Mouse (Mus musculus): ENCODE results near the gene Jam2. TPM values are rescaled to one million over a fixed set of nuclear protein-coding genes. Genes with fewer than 3 reads are reported as not detected.

Gene Jam2
- polyA plus RNA-seq, 1 experiment = 37.2 TPM

DNA sequence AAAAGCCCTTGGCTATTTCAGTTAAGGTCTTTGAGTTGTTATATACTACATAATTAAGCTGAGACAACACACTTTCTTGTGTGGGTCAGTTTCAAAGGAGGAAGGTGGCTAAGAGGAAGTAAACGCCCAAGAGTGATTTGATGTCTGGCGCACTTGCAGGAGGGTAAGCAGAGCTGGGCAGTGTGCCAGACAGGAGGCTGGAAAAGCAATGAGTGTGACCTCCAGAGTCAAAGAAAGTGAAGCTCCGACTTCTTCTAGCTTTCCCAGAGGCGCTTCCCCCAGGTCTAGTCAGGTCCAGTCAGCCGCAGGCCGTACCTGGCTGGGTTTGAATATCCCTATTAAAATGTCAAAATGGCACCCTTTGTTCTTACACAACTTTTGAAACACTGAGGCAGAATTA is 28.3 kb downstream of the Jam2 start:
- Histone ChIP-seq H3K79me2 (ENCODE audit: control insufficient read depth, insufficient read depth) (peaks cover 11% of the 10 kb centered on the region), H3K4me3 (no peak overlapping the region), H3ac (ENCODE audit: control insufficient read depth, insufficient read length) (no peak overlapping the region), H3K36me3 (ENCODE audit: control insufficient read depth, insufficient read depth) (peaks cover 6% of the 10 kb centered on the region), H3K4me2 (ENCODE audit: low read depth) (no peak overlapping the region), H3K27me3 (ENCODE audit: control insufficient read depth, insufficient read depth, insufficient read length) (no peaks in the 10 kb centered on the region)
- TF ChIP-seq MYOG (IDR thresholded peaks at IDR 0.05; ENCODE audit: control insufficient read depth in 1 of 3, insufficient read depth in 1 of 3, insufficient read length in 2 of 3, low read depth in 2 of 3) (no peak), CEBPB (IDR thresholded peaks at IDR 0.05; ENCODE audit: insufficient read depth, poor library complexity, severe bottlenecking) (no peak), E2F4 (IDR thresholded peaks at IDR 0.05; ENCODE audit: insufficient read depth) (no peak), MYOD1 (IDR thresholded peaks at IDR 0.05; ENCODE audit: control insufficient read depth in 1 of 3, insufficient read length in 2 of 3, low read depth in 2 of 3) (no peak), MAX (IDR thresholded peaks at IDR 0.05; ENCODE audit: low read depth) (no peak), TCF3 (IDR thresholded peaks at IDR 0.05; ENCODE audit: insufficient read length, low read depth) (no peak), USF1 (IDR thresholded peaks at IDR 0.05; ENCODE audit: low read depth) (no peak), TCF12 (IDR thresholded peaks at IDR 0.05; ENCODE audit: insufficient read depth, poor library complexity, severe bottlenecking) (no peak), POLR2AphosphoS2 (IDR thresholded peaks at IDR 0.05; ENCODE audit: insufficient read length, low read depth) (no peak), POLR2A (IDR thresholded peaks at IDR 0.05; ENCODE audit: insufficient read length, low read depth) (no peak)

DNA sequence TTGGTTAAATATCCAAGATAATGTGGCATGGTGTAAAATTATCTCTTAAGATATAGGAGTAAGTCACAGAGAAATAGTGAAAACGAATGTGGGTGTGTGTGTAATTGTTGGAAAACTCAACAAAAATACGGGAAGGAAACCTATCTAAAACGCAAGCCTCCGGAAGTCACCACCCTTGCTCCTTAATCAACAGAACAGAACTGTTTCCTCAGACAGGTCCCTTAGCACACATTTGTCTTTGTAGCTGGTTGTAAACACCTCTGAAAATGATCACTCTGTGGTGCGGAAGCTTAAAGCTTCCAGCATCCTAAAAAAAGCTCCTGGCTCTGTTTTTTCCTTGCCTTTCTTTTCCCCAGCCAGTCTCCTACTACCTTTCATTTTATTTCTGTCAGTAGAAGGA is 30.9 kb downstream of the Jam2 start:
- TF ChIP-seq REST (IDR thresholded peaks at IDR 0.05; ENCODE audit: insufficient read depth, insufficient read length) (no peak), MAX (IDR thresholded peaks at IDR 0.05; ENCODE audit: low read depth) (no peak), SRF (IDR thresholded peaks at IDR 0.05; ENCODE audit: control insufficient read depth, insufficient read length, low read depth) (no peak), E2F4 (IDR thresholded peaks at IDR 0.05; ENCODE audit: insufficient read depth) (no peak), MYOG (IDR thresholded peaks at IDR 0.05; ENCODE audit: control insufficient read depth in 1 of 3, insufficient read depth in 1 of 3, insufficient read length in 2 of 3, low read depth in 2 of 3) (no peak), POLR2AphosphoS2 (IDR thresholded peaks at IDR 0.05; ENCODE audit: insufficient read length, low read depth) (no peak), USF1 (IDR thresholded peaks at IDR 0.05; ENCODE audit: low read depth) (no peak), TCF3 (IDR thresholded peaks at IDR 0.05; ENCODE audit: insufficient read length, low read depth) (no peak), CEBPB (IDR thresholded peaks at IDR 0.05; ENCODE audit: insufficient read depth, poor library complexity, severe bottlenecking) (no peak), MYOD1 (IDR thresholded peaks at IDR 0.05; ENCODE audit: control insufficient read depth in 1 of 3, insufficient read length in 2 of 3, low read depth in 2 of 3) (no peak)
- Histone ChIP-seq H3K79me2 (ENCODE audit: control insufficient read depth, insufficient read depth) (peaks cover 4% of the 10 kb centered on the region), H3K36me3 (ENCODE audit: control insufficient read depth, insufficient read depth) (peaks cover 9% of the 10 kb centered on the region), H3K4me3 (no peak overlapping the region), H3K4me2 (ENCODE audit: low read depth) (no peak overlapping the region), H3K27me3 (ENCODE audit: control insufficient read depth, insufficient read depth, insufficient read length) (no peaks in the 10 kb centered on the region), H3ac (ENCODE audit: control insufficient read depth, insufficient read length) (no peak overlapping the region)

DNA sequence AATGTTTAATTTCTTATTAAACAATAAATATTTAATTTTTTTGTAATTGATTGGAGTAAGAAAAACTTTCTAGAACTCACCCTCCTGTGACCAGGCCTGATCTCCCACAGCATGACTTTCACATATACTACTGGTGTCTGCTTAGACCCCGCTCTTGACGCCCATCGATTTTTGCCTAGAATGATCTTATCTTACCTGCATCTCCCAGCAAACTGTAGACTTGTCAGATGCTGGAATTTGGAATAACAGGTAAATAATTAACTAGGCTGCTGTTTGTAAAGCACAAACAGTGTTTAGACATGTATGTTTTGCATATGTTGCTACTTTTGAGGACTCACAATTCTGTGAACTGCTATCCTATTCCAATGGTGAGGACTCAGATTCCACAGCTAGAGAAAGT is 32.3 kb downstream of the Jam2 start:
- H3K4me2 ChIP-seq (ENCODE audit: low read depth) = no peak overlapping the region
- no peak overlapping the region for H3ac ChIP-seq (ENCODE audit: control insufficient read depth, insufficient read length)
- no peaks in the 10 kb centered on the region for H3K27me3 ChIP-seq (ENCODE audit: control insufficient read depth, insufficient read depth, insufficient read length)
- H3K36me3 ChIP-seq (ENCODE audit: control insufficient read depth, insufficient read depth) = peaks cover 9% of the 10 kb centered on the region
- no peak overlapping the region for H3K4me3 ChIP-seq
- TF ChIP-seq MAX (IDR thresholded peaks at IDR 0.05; ENCODE audit: low read depth) (no peak), TCF3 (IDR thresholded peaks at IDR 0.05; ENCODE audit: insufficient read length, low read depth) (no peak), SRF (IDR thresholded peaks at IDR 0.05; ENCODE audit: control insufficient read depth, insufficient read length, low read depth) (no peak), MYOG (IDR thresholded peaks at IDR 0.05; ENCODE audit: control insufficient read depth in 1 of 3, insufficient read depth in 1 of 3, insufficient read length in 2 of 3, low read depth in 2 of 3) (no peak), USF1 (IDR thresholded peaks at IDR 0.05; ENCODE audit: low read depth) (no peak), POLR2A (IDR thresholded peaks at IDR 0.05; ENCODE audit: insufficient read length, low read depth) (no peak), E2F4 (IDR thresholded peaks at IDR 0.05; ENCODE audit: insufficient read depth) (no peak), TCF12 (IDR thresholded peaks at IDR 0.05; ENCODE audit: insufficient read depth, poor library complexity, severe bottlenecking) (no peak), REST (IDR thresholded peaks at IDR 0.05; ENCODE audit: insufficient read depth, insufficient read length) (no peak), CEBPB (IDR thresholded peaks at IDR 0.05; ENCODE audit: insufficient read depth, poor library complexity, severe bottlenecking) (no peak), POLR2AphosphoS2 (IDR thresholded peaks at IDR 0.05; ENCODE audit: insufficient read length, low read depth) (no peak), MYOD1 (IDR thresholded peaks at IDR 0.05; ENCODE audit: control insufficient read depth in 1 of 3, insufficient read length in 2 of 3, low read depth in 2 of 3) (no peak)
- H3K79me2 ChIP-seq (ENCODE audit: control insufficient read depth, insufficient read depth) = no peaks in the 10 kb centered on the region

DNA sequence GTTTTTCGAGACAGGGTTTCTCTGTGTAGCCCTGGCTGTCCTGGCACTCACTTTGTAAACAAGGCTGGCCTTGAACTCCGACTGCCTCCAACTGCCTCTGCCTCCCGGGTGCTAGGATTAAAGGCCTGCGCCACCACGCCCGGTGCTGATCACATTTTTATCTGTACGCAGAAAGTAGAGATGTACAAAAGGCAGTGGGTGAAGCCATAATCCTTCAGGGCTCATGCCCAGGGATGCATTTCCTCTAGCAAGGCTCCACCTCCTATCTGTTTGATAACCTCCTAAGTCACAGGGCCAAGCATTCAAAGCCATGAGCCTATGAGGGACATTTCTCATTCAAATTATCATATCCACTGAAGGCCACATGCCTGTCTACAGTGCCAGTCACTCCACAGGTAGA is 34.0 kb downstream of the Jam2 start:
- peaks cover 12% of the 10 kb centered on the region for H3K36me3 ChIP-seq (ENCODE audit: control insufficient read depth, insufficient read depth)
- no peaks in the 10 kb centered on the region for H3K79me2 ChIP-seq (ENCODE audit: control insufficient read depth, insufficient read depth)
- no peak overlapping the region for H3K4me2 ChIP-seq (ENCODE audit: low read depth)
- H3ac ChIP-seq (ENCODE audit: control insufficient read depth, insufficient read length) = no peak overlapping the region
- H3K27me3 ChIP-seq (ENCODE audit: control insufficient read depth, insufficient read depth, insufficient read length) = no peaks in the 10 kb centered on the region
- TF ChIP-seq POLR2AphosphoS2 (IDR thresholded peaks at IDR 0.05; ENCODE audit: insufficient read length, low read depth) = no peak
- TF ChIP-seq CEBPB (IDR thresholded peaks at IDR 0.05; ENCODE audit: insufficient read depth, poor library complexity, severe bottlenecking) = no peak
- no peak for TF ChIP-seq MYOG (IDR thresholded peaks at IDR 0.05; ENCODE audit: control insufficient read depth in 1 of 3, insufficient read depth in 1 of 3, insufficient read length in 2 of 3, low read depth in 2 of 3)
- TF ChIP-seq MYOD1 (IDR thresholded peaks at IDR 0.05; ENCODE audit: control insufficient read depth in 1 of 3, insufficient read length in 2 of 3, low read depth in 2 of 3) = no peak
- no peak for TF ChIP-seq REST (IDR thresholded peaks at IDR 0.05; ENCODE audit: insufficient read depth, insufficient read length)
- no peak for TF ChIP-seq E2F4 (IDR thresholded peaks at IDR 0.05; ENCODE audit: insufficient read depth)
- no peak for TF ChIP-seq MAX (IDR thresholded peaks at IDR 0.05; ENCODE audit: low read depth)
- H3K4me3 ChIP-seq = no peak overlapping the region

DNA sequence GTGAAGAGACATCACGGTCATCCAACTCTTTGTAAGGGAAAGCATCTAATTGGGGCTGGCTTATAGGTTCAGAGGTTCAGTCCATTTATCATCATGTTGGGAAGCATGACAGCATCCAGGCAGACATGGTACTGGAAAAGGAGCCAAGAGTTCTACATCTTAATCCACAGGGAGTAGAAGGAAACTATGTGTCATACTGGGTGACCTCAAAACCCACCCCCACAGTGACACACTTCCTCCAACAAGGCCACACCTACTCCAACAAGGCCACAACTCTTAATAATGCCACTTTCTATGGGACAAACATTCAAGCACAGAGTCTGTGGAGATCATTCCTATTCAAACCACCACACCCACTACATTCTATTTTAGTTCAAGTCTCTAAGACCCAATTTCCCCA is 36.3 kb downstream of the Jam2 start:
- H3K27me3 ChIP-seq (ENCODE audit: control insufficient read depth, insufficient read depth, insufficient read length) = no peaks in the 10 kb centered on the region
- peaks cover 12% of the 10 kb centered on the region for H3K36me3 ChIP-seq (ENCODE audit: control insufficient read depth, insufficient read depth)
- no peaks in the 10 kb centered on the region for H3K79me2 ChIP-seq (ENCODE audit: control insufficient read depth, insufficient read depth)
- no peak overlapping the region for H3ac ChIP-seq (ENCODE audit: control insufficient read depth, insufficient read length)
- H3K4me3 ChIP-seq = no peak overlapping the region
- TF ChIP-seq CEBPB (IDR thresholded peaks at IDR 0.05; ENCODE audit: insufficient read depth, poor library complexity, severe bottlenecking) (no peak), POLR2A (IDR thresholded peaks at IDR 0.05; ENCODE audit: insufficient read length, low read depth) (no peak), MYOG (IDR thresholded peaks at IDR 0.05; ENCODE audit: control insufficient read depth in 1 of 3, insufficient read depth in 1 of 3, insufficient read length in 2 of 3, low read depth in 2 of 3) (no peak), E2F4 (IDR thresholded peaks at IDR 0.05; ENCODE audit: insufficient read depth) (no peak), TCF12 (IDR thresholded peaks at IDR 0.05; ENCODE audit: insufficient read depth, poor library complexity, severe bottlenecking) (no peak), REST (IDR thresholded peaks at IDR 0.05; ENCODE audit: insufficient read depth, insufficient read length) (no peak)
- H3K4me2 ChIP-seq (ENCODE audit: low read depth) = no peak overlapping the region
